Mouse (Mus musculus) ES-E14 (cell line): ENCODE data around the gene Wnt5a.

Experiments
- CHD2 ChIP-seq: IDR thresholded peaks from 2 replicates; pipeline ENCODE4 v1.6.1; 2014; ENCODE audit warnings: mild to moderate bottlenecking, low read depth, low read length, inconsistent platforms
- HCFC1 ChIP-seq: IDR thresholded peaks from 2 replicates; pipeline ENCODE4 v1.6.1; 2012; ENCODE audit warnings: low read length, inconsistent platforms, borderline replicate concordance; ENCODE audit not compliant: insufficient read depth
- ZNF384 ChIP-seq: IDR thresholded peaks from 2 replicates; pipeline ENCODE4 v1.6.1; 2012; ENCODE audit warnings: low read depth, low read length, inconsistent platforms

GRCm38 (mm10) chr14:28475421-28475820, 29.1 kb upstream of the Wnt5a start:
- no peak for TF ChIP-seq CHD2
- TF ChIP-seq ZNF384 = no peak
- no peak for TF ChIP-seq HCFC1
